Mouse (Mus musculus): ENCODE data around the gene Gtf2h3.

DNA sequence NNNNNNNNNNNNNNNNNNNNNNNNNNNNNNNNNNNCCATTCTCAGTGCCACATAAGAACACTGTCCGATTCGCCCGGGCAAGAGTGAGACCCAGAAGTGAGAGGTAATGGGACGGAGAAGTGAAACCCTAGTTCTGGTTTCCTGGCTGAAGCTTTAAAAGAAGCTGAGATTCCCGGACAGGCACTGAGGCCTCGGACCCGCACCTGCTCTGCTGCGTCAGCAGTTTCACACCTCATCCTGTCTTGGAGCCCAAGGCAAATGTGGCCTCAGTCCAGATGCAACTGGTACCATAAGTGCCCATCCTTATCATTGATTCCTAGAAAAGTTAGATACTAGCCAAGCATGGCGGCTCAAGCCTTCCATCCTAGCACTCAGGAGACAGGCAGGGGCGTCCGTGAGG is 52.7 kb downstream of the Gtf2h3 start:
- TF ChIP-seq CTCF (IDR thresholded peaks at IDR 0.05; ENCODE audit: control insufficient read depth, insufficient read depth, insufficient read length) (no peak), MAX (IDR thresholded peaks at IDR 0.05) (no peak), MYOG (IDR thresholded peaks at IDR 0.05; ENCODE audit: control insufficient read depth, extremely low read depth, insufficient read length) (no peak), USF1 (IDR thresholded peaks at IDR 0.05; ENCODE audit: low read depth) (no peak), MYOD1 (IDR thresholded peaks at IDR 0.05; ENCODE audit: control insufficient read depth, insufficient read length, low read depth) (no peak), FOSL1 (IDR thresholded peaks at IDR 0.05; ENCODE audit: insufficient read depth, low read length, poor library complexity, severe bottlenecking) (no peak), CEBPB (IDR thresholded peaks at IDR 0.05; ENCODE audit: low read depth) (no peak)
